Mouse (Mus musculus) kidney, adult 2 months (tissue): ENCODE data around the gene Nme4. TPM values are rescaled to one million over a fixed set of nuclear protein-coding genes. Genes with fewer than 3 reads are reported as not detected.

Experiments used
- DNase-seq: peaks from one replicate; pipeline ENCODE4 v3.0.0; 2021
- H3K27ac ChIP-seq: fragments of 200-500 bp; 2 replicates; pipeline ENCODE4 v1.5.1; 2012; ENCODE audit warnings: low read depth, low read length, control low read depth, inconsistent platforms; ENCODE audit not compliant: insufficient read depth
- H3K27me3 ChIP-seq: fragments of 200-500 bp; replicated peaks from 2 replicates; pipeline ENCODE4 v1.6.1; 2012; ENCODE audit warnings: mild to moderate bottlenecking, moderate library complexity, low read length, inconsistent platforms; ENCODE audit not compliant: control insufficient read depth, insufficient read depth
- H3K36me3 ChIP-seq: fragments of 200-500 bp; 2 replicates; pipeline ENCODE4 v1.6.1; 2012; ENCODE audit warnings: mild to moderate bottlenecking, moderate library complexity, low read length, inconsistent platforms; ENCODE audit not compliant: control insufficient read depth, insufficient read depth
- H3K4me1 ChIP-seq: fragments of 200-500 bp; 2 replicates; pipeline ENCODE4 v1.6.1; 2011; ENCODE audit warnings: low read length; ENCODE audit not compliant: control insufficient read depth, insufficient read depth
- H3K4me3 ChIP-seq: fragments of 200-500 bp; 2 replicates; pipeline ENCODE4 v1.5.1; 2011; ENCODE audit warnings: mild to moderate bottlenecking, low read depth, low read length, control low read depth; ENCODE audit not compliant: insufficient read depth
- CTCF ChIP-seq: fragments of 200-500 bp; conservative IDR thresholded peaks from 2 replicates; pipeline ENCODE4 v1.5.1; 2011; ENCODE audit warnings: low read depth, mild to moderate bottlenecking, control low read depth, low read length, moderate library complexity, mixed read lengths; ENCODE audit not compliant: insufficient read depth, insufficient read length
- POLR2A ChIP-seq: fragments of 200-500 bp; IDR thresholded peaks from one replicate; pipeline ENCODE4 v1.6.1; 2011; ENCODE audit warnings: low read depth, low read length, control low read depth
- WGBS: fragments of 180-500 bp; shearing (Covaris S2); methylation state at CpG from one replicate; pipeline ENCODE4 v1.1.7; 2018; 5-methylcytosine and 5-hydroxymethylcytosine counted together
- polyA plus RNA-seq: library from polyadenylated mRNA; depleted of rRNA; stranded (reverse); fragments of >200 nt; gene quantifications from 2 replicates; pipeline ENCODE4 v1.2.3, GENCODE M21; 2012

Nme4 gene
- polyA plus RNA-seq, 1 experiment: 45.6 TPM

GRCm38 (mm10) chr17:26057278-26057677, 38.1 kb downstream of the Nme4 start:
- H3K27me3 ChIP-seq: no peaks in the 10 kb centered on the region
- H3K27ac ChIP-seq: no peak overlapping the region
- peaks cover 18% of the 10 kb centered on the region; the same call in 1 of the 2 replicates for H3K4me1 ChIP-seq
- 73% methylated on average over 8 of the region's 8 CpGs for WGBS
- DNase-seq: no peak
- H3K36me3 ChIP-seq: no peaks in the 10 kb centered on the region
- TF ChIP-seq CTCF (no peak), POLR2A (no peak)
- H3K4me3 ChIP-seq: no peak overlapping the region

DNA sequence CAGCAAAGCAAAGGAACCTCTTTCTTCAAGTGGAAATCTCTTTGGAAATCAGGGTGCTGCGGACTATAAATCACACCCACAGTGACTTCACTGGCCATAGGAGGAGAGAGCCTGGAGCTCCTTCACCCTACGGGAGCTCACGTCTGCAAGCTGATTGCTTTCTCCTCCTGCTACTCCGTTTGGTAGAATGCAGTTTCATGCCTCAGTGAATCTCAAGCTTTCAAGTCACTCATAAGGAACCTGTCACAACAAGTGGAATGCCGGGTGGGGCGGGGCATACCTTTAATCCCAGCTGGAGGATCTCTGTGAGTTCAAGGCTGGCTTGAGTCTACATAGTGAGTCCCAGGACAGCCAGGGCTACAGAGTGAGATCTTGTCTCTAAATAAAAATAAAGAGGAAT, 40.2 kb downstream of the Nme4 start:
- Histone ChIP-seq H3K4me3 (no peak overlapping the region), H3K36me3 (no peaks in the 10 kb centered on the region), H3K4me1 (peaks cover 27% of the 10 kb centered on the region; the same call in 1 of the 2 replicates), H3K27ac (peak overlapping the region; percentile 3; the same call in 1 of the 2 replicates), H3K27me3 (no peaks in the 10 kb centered on the region)
- WGBS: 31% methylated on average over 6 of the region's 6 CpGs
- TF ChIP-seq POLR2A (no peak), CTCF (no peak)
- DNase-seq: peak; percentile 78

DNA sequence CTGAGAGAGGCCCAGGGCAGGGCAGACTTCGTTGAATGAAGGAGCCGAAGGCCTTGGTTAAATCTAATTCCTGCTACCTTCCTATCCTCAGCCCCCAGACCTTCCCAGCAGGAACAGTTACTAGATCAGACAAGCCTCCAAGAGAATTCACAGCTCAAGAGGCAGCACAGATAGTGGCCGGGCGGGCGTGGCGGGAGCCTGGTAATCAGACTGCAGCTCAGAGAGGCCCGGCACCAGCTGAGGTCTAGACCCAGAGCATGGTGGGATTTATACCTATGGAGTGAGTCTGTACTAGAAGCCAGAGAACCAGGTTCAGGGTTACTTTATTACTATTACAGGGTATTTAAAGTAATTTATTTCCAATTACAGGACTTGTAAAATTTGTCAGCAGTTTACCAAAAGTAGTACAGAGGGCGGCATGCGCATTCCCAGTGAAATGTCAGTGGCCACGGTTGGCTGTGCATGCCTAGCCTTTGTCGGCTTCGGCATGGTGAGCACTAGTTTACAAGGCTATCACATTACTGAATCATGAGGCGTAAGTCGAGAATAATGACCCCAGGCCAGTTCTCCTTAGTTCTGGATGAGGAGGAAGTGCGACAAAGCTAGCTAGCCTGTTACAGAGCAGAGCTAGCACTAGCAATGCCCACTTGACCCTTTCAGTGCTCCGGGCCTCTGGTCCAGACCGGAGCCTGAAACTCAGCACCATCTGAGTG, 41.1 kb downstream of the Nme4 start:
- Histone ChIP-seq H3K4me3 (no peak overlapping the region), H3K27ac (peak overlapping the region; percentile 3), H3K27me3 (no peaks in the 10 kb centered on the region), H3K36me3 (no peaks in the 10 kb centered on the region), H3K4me1 (peaks cover 27% of the 10 kb centered on the region; the same call in 1 of the 2 replicates)
- TF ChIP-seq CTCF (no peak), POLR2A (no peak)
- peak; percentile 74 for DNase-seq
- 34% methylated on average over 17 of the region's 17 CpGs for WGBS

DNA sequence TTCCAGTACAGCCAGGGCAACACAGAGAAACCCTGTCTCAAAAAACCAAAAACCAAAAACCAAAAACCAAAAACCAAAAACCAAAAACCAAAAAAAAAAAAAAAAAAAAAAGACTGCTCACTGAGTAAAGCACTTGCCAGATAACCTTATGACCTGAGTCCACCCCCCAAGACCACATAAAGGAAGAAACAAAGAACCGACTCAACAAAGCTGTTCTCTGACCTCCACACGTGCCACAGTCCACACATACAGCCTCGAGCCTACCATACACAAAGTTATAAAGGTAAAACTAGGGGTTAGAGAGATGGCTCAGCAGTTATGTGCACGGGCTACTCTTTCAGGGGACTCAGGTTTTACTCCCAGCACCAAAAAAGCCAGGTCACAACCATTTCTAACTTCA, 42.7 kb downstream of the Nme4 start:
- no peak for TF ChIP-seq CTCF
- no peak for TF ChIP-seq POLR2A
- Histone ChIP-seq H3K4me1 (peaks cover 27% of the 10 kb centered on the region; the same call in 1 of the 2 replicates), H3K27me3 (no peaks in the 10 kb centered on the region), H3K27ac (no peak overlapping the region), H3K36me3 (no peaks in the 10 kb centered on the region), H3K4me3 (no peak overlapping the region)
- WGBS: 89% methylated on average over 4 of the region's 4 CpGs
- DNase-seq: no peak

- peaks cover 23% of the 10 kb centered on the region; the same call in 1 of the 2 replicates for H3K4me1 ChIP-seq
- DNase-seq: peak; percentile 74
- WGBS: 46% methylated on average over 4 of the region's 4 CpGs
- no peaks in the 10 kb centered on the region for H3K27me3 ChIP-seq
- TF ChIP-seq CTCF: no peak
- TF ChIP-seq POLR2A: no peak
- no peaks in the 10 kb centered on the region for H3K36me3 ChIP-seq
- peak overlapping the region; percentile 45; the same call in 1 of the 2 replicates for H3K27ac ChIP-seq
- no peak overlapping the region for H3K4me3 ChIP-seq
Observed at GRCm38 (mm10) chr17:26052074-26052473, 43.3 kb downstream of the Nme4 start.

DNA sequence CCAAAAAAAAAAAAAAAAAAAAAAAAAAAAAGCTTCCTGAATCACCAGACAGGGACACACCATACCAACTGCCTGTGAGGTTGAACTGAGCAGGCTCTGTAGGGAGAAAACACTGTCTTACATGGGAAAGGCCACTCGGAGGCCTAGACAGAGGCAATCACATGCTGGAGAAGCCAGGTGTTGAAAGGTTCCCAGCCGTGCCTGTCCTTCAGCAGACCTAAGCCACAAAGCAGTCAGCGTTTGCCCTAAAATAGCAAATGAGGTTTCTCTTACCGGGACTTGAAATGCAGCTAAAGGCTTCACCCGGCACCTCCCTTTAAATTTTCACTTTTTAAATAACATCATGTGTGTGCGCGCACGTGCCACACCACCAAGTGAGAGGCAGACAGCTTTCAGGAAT, 47.3 kb downstream of the Nme4 start:
- Histone ChIP-seq H3K36me3 (no peaks in the 10 kb centered on the region), H3K27me3 (no peaks in the 10 kb centered on the region), H3K4me3 (no peak overlapping the region), H3K4me1 (peaks cover 14% of the 10 kb centered on the region; the same call in 1 of the 2 replicates), H3K27ac (no peak overlapping the region)
- 92% methylated on average over 8 of the region's 8 CpGs for WGBS
- no peak for DNase-seq
- no peak for TF ChIP-seq CTCF
- TF ChIP-seq POLR2A: no peak

DNA sequence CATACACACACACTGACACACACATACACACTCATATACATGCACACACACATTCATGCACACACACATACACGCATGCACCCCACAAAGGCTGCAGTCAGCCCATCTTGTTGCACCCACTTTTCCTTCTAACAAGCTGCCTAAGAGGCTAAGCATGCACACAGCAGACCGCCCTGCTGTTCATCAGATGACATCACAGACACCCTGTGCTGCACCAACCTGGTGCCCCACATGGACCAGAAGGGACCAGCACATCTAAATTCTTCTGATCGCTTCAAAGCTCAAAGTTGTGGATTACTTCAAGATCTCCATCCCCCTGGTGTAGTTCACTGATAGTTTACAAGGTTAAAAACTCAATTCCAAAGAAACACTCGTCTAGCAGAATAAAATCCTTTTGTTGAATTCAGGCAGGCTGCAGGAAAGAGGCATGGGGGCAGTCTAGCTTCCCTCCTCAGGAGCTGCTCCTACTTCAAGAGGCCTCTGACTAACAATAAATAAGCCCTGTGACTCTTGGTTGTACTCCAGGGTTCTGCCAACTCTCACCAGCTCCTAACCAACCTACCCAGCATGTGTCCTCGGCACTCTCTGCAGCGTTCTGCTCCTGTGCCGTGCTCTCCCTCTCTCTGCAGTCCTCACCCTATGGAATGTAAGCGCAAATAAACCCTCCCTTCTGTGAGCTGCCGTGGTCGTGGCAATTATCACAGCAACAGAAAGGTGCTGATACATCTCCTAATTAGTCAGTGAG, 49.0 kb downstream of the Nme4 start:
- TF ChIP-seq POLR2A: no peak
- no peak for TF ChIP-seq CTCF
- no peak overlapping the region for H3K4me3 ChIP-seq
- WGBS: 72% methylated on average over 10 of the region's 10 CpGs

More for the DNA sequence above, 49.0 kb downstream of the Nme4 start:
- H3K27me3 ChIP-seq: no peaks in the 10 kb centered on the region
- H3K36me3 ChIP-seq: no peaks in the 10 kb centered on the region
- H3K4me1 ChIP-seq: peaks cover 13% of the 10 kb centered on the region; the same call in 1 of the 2 replicates
- no peak overlapping the region for H3K27ac ChIP-seq
- DNase-seq: no peak
